Mouse (Mus musculus) E14TG2a.4 (cell line): ENCODE results near the gene Podn.

Source experiments
- CTCF ChIP-seq: conservative IDR thresholded peaks from 2 replicates; pipeline ENCODE4 v1.5.1; 2014; ENCODE audit warnings: low read length
- POU5F1 ChIP-seq: IDR thresholded peaks from 2 replicates; pipeline ENCODE4 v1.6.1; 2014; ENCODE audit warnings: low read length, borderline replicate concordance

- no peak for TF ChIP-seq CTCF
- TF ChIP-seq POU5F1 = no peak
Measured at GRCm38 (mm10) chr4:108032352-108032849, 63.8 kb downstream of the Podn start.
